Mouse (Mus musculus) E14TG2a.4 (cell line): ENCODE results near the gene Ly6g6d.
"Not testable (repeated sequence)": the region's sequence is repeated elsewhere in the genome, so short reads cannot be mapped to it uniquely, and the experiment has no call there.

Experiments
- H3K27me3 ChIP-seq: 2 replicates; pipeline ENCODE4 v1.6.1; 2014; ENCODE audit warnings: low read length, control low read depth; ENCODE audit not compliant: insufficient read depth
- H3K36me3 ChIP-seq: 2 replicates; pipeline ENCODE4 v1.6.1; 2014; ENCODE audit warnings: low read length, control low read depth; ENCODE audit not compliant: insufficient read depth
- H3K4me1 ChIP-seq: replicated peaks from 2 replicates; pipeline ENCODE4 v1.6.1; 2014; ENCODE audit warnings: low read depth, low read length, control low read depth
- H3K4me3 ChIP-seq: replicated peaks from 2 replicates; pipeline ENCODE4 v1.5.1; 2014; ENCODE audit warnings: mild to moderate bottlenecking, low read length
- H3K9me3 ChIP-seq: 2 replicates; pipeline ENCODE4 v1.6.1; 2014; ENCODE audit warnings: low read length, control low read depth
- CTCF ChIP-seq: conservative IDR thresholded peaks from 2 replicates; pipeline ENCODE4 v1.5.1; 2014; ENCODE audit warnings: low read length
- NANOG ChIP-seq: IDR thresholded peaks from 2 replicates; pipeline ENCODE4 v1.6.1; 2014; ENCODE audit warnings: borderline replicate concordance, low read length, mixed read lengths
- POU5F1 ChIP-seq: IDR thresholded peaks from 2 replicates; pipeline ENCODE4 v1.6.1; 2014; ENCODE audit warnings: low read length, borderline replicate concordance

Ly6g6d gene

GRCm38 (mm10) chr17:35077786-35078233, at the start of gene Ly6g6d:
TSS of gene Ly6g6d (minus strand) at chr17:35078065.
- no peaks in the 10 kb centered on the region; the same call in 1 of the 2 replicates for H3K27me3 ChIP-seq
- peaks cover 74% of the 10 kb centered on the region for H3K4me1 ChIP-seq
- H3K36me3 ChIP-seq: 0 out of 2 replicates have a peak, but pooled peaks cover 3% of the 10 kb centered on the region
- no peaks in the 10 kb centered on the region for H3K9me3 ChIP-seq
- H3K4me3 ChIP-seq: peak within 1 kb of the TSS; percentile 78
- TF ChIP-seq NANOG (no peak), POU5F1 (no peak), CTCF (no peak)

- TF ChIP-seq NANOG (no peak), CTCF (no peak), POU5F1 (no peak)
Observed at GRCm38 (mm10) chr17:35127017-35127416, 49.2 kb upstream of the Ly6g6d start.

GRCm38 (mm10) chr17:35126206-35126611, 48.3 kb upstream of the Ly6g6d start, which contains the start of gene D17H6S53E:
TSS of gene D17H6S53E (plus strand) at chr17:35126373.
- Histone ChIP-seq H3K9me3 (no peaks in the 10 kb centered on the region), H3K4me3 (peak within 1 kb of the TSS; percentile 75), H3K4me1 (peaks cover 54% of the 10 kb centered on the region), H3K36me3 (peaks cover 29% of the 10 kb centered on the region), H3K27me3 (peaks cover 12% of the 10 kb centered on the region)
- TF ChIP-seq POU5F1 (no peak), NANOG (no peak), CTCF (no peak)

More at GRCm38 (mm10) chr17:35127017-35127416, 49.2 kb upstream of the Ly6g6d start:
- Histone ChIP-seq H3K36me3 (peaks cover 29% of the 10 kb centered on the region), H3K4me1 (peaks cover 57% of the 10 kb centered on the region), H3K27me3 (peaks cover 12% of the 10 kb centered on the region), H3K4me3 (0 out of 2 replicates have a peak overlapping the region, but pooled peaks have one; percentile 23), H3K9me3 (no peaks in the 10 kb centered on the region)

- Histone ChIP-seq H3K27me3 (peaks cover 12% of the 10 kb centered on the region), H3K4me1 (peaks cover 48% of the 10 kb centered on the region)
- TF ChIP-seq CTCF (no peak), NANOG (no peak), POU5F1 (no peak)
Observed at GRCm38 (mm10) chr17:35125578-35125977, 47.7 kb upstream of the Ly6g6d start.

GRCm38 (mm10) chr17:35125081-35125480, 47.2 kb upstream of the Ly6g6d start:
- Histone ChIP-seq H3K4me1 (peaks cover 48% of the 10 kb centered on the region), H3K9me3 (no peaks in the 10 kb centered on the region), H3K36me3 (peaks cover 30% of the 10 kb centered on the region), H3K4me3 (0 out of 2 replicates have a peak overlapping the region, but pooled peaks have one; percentile 75), H3K27me3 (peaks cover 12% of the 10 kb centered on the region)
- TF ChIP-seq POU5F1 (no peak), CTCF (no peak), NANOG (no peak)

More at GRCm38 (mm10) chr17:35125578-35125977, 47.7 kb upstream of the Ly6g6d start:
- Histone ChIP-seq H3K4me3 (peak overlapping the region; percentile 75; the same call in 1 of the 2 replicates), H3K36me3 (peaks cover 29% of the 10 kb centered on the region), H3K9me3 (no peaks in the 10 kb centered on the region)

GRCm38 (mm10) chr17:35124261-35124896, 46.5 kb upstream of the Ly6g6d start:
- Histone ChIP-seq H3K4me1 (peaks cover 52% of the 10 kb centered on the region), H3K27me3 (peaks cover 12% of the 10 kb centered on the region), H3K36me3 (peaks cover 37% of the 10 kb centered on the region)
- H3K4me3 ChIP-seq, H3K9me3 ChIP-seq: not testable (repeated sequence)

- Histone ChIP-seq H3K27me3 (peaks cover 12% of the 10 kb centered on the region), H3K4me1 (peaks cover 59% of the 10 kb centered on the region), H3K36me3 (peaks cover 48% of the 10 kb centered on the region)
- not testable (repeated sequence) for H3K9me3 ChIP-seq, H3K4me3 ChIP-seq
Observed at GRCm38 (mm10) chr17:35123287-35123686, 45.4 kb upstream of the Ly6g6d start.

- Histone ChIP-seq H3K9me3 (no peaks in the 10 kb centered on the region), H3K4me1 (peaks cover 57% of the 10 kb centered on the region), H3K36me3 (peaks cover 58% of the 10 kb centered on the region), H3K4me3 (peak within 1 kb of the TSS; percentile 98), H3K27me3 (peaks cover 5% of the 10 kb centered on the region)
- TF ChIP-seq CTCF (no peak), POU5F1 (no peak), NANOG (no peak)
Observed at GRCm38 (mm10) chr17:35121871-35122303, 44.0 kb upstream of the Ly6g6d start, which contains the start of gene Csnk2b. TSS of gene Csnk2b (minus strand) at chr17:35122053.
